Mouse (Mus musculus): ENCODE results near the gene Rnf183.

- no peak for TF ChIP-seq CTCF (IDR thresholded peaks at IDR 0.05; ENCODE audit: control insufficient read depth, insufficient read depth, insufficient replicate concordance, low read depth, low read length)
- TF ChIP-seq POLR2A (IDR thresholded peaks at IDR 0.05; ENCODE audit: control insufficient read depth, low read depth, low read length): no peak
Measured at GRCm38 (mm10) chr4:62397616-62398365, 37.3 kb downstream of the Rnf183 start.

Measured in testis, adult 2 months (tissue).